Mouse (Mus musculus): Measurements from ENCODE around the gene Col18a1. TPM values are rescaled to one million over a fixed set of nuclear protein-coding genes. Genes with fewer than 3 reads are reported as not detected.

Col18a1 gene
- polyA plus RNA-seq, 1 experiment from 2014 or later, result 33.2 TPM

- Histone ChIP-seq H3K4me3 (ENCODE audit: low read depth, low read length) (no peak overlapping the region), H3K4me2 (replicated peaks; ENCODE audit: low read depth, low read length) (no peak overlapping the region), H3K9ac (replicated peaks; ENCODE audit: low read depth) (no peak overlapping the region), H3K4me1 (ENCODE audit: insufficient read depth, low read depth, low read length) (no peaks in the 10 kb centered on the region), H3K27ac (ENCODE audit: low read length) (no peak overlapping the region), H3K27me3 (replicated peaks; ENCODE audit: insufficient read depth, low read length) (no peaks in the 10 kb centered on the region), H3K9me3 (ENCODE audit: low read length) (no peaks in the 10 kb centered on the region), H3K36me3 (ENCODE audit: insufficient read depth, low read length) (no peaks in the 10 kb centered on the region)
- TF ChIP-seq EP300 (IDR thresholded peaks at IDR 0.05) (no peak), CTCF (IDR thresholded peaks at IDR 0.05) (peak; percentile 33; the same call in 1 of the 2 replicates)
- ATAC-seq (no peak), DNase-seq (ENCODE audit: low spot score) (no peak)
- WGBS, result 38% methylated on average over 11 of the region's 11 CpGs
Measured at GRCm38 (mm10) chr10:77157245-77158019, 8.9 kb downstream of the Col18a1 start.

- Histone ChIP-seq H3K4me3 (ENCODE audit: low read depth, low read length) (no peak overlapping the region), H3K27ac (ENCODE audit: low read length) (no peak overlapping the region), H3K36me3 (ENCODE audit: insufficient read depth, low read length) (no peaks in the 10 kb centered on the region), H3K9ac (replicated peaks; ENCODE audit: low read depth) (no peak overlapping the region), H3K27me3 (replicated peaks; ENCODE audit: insufficient read depth, low read length) (no peaks in the 10 kb centered on the region), H3K4me1 (ENCODE audit: insufficient read depth, low read depth, low read length) (peaks cover 4% of the 10 kb centered on the region; the same call in 1 of the 2 replicates), H3K9me3 (ENCODE audit: low read length) (no peaks in the 10 kb centered on the region), H3K4me2 (replicated peaks; ENCODE audit: low read depth, low read length) (no peak overlapping the region)
- ATAC-seq, result peak; percentile 69
- DNase-seq (ENCODE audit: low spot score), result peak; percentile 55
- WGBS, result 42% methylated on average over 2 of the region's 2 CpGs
- TF ChIP-seq CTCF (IDR thresholded peaks at IDR 0.05), result no peak
- no peak for TF ChIP-seq EP300 (IDR thresholded peaks at IDR 0.05)
Measured at GRCm38 (mm10) chr10:77152178-77152621, 14.1 kb downstream of the Col18a1 start.

- Histone ChIP-seq H3K9me3 (ENCODE audit: low read length) (no peaks in the 10 kb centered on the region), H3K36me3 (ENCODE audit: insufficient read depth, low read length) (no peaks in the 10 kb centered on the region), H3K27ac (ENCODE audit: low read length) (no peak overlapping the region), H3K4me2 (replicated peaks; ENCODE audit: low read depth, low read length) (no peak overlapping the region), H3K4me3 (ENCODE audit: low read depth, low read length) (no peak overlapping the region), H3K4me1 (ENCODE audit: insufficient read depth, low read depth, low read length) (peaks cover 4% of the 10 kb centered on the region; the same call in 1 of the 2 replicates), H3K9ac (replicated peaks; ENCODE audit: low read depth) (no peak overlapping the region), H3K27me3 (replicated peaks; ENCODE audit: insufficient read depth, low read length) (no peaks in the 10 kb centered on the region)
- DNase-seq (ENCODE audit: low spot score) (no peak), ATAC-seq (peak; percentile 9; the same call in 1 of the 2 replicates)
- 50% methylated on average over 4 of the region's 4 CpGs for WGBS
- TF ChIP-seq EP300 (IDR thresholded peaks at IDR 0.05) (no peak), CTCF (IDR thresholded peaks at IDR 0.05) (0 out of 2 replicates have a peak, but pooled peaks have one; percentile 10)
Measured at GRCm38 (mm10) chr10:77151551-77152002, 14.8 kb downstream of the Col18a1 start.

- TF ChIP-seq EP300 (IDR thresholded peaks at IDR 0.05) (no peak), CTCF (IDR thresholded peaks at IDR 0.05) (no peak)
- no peaks in the 10 kb centered on the region for H3K36me3 ChIP-seq (ENCODE audit: insufficient read depth, low read length)
- H3K4me2 ChIP-seq (replicated peaks; ENCODE audit: low read depth, low read length), result no peak overlapping the region
- DNase-seq (ENCODE audit: low spot score) (no peak), ATAC-seq (no peak)
- no peaks in the 10 kb centered on the region for H3K9me3 ChIP-seq (ENCODE audit: low read length)
- H3K4me1 ChIP-seq (ENCODE audit: insufficient read depth, low read depth, low read length), result peaks cover 4% of the 10 kb centered on the region; the same call in 1 of the 2 replicates
- H3K4me3 ChIP-seq (ENCODE audit: low read depth, low read length), result no peak overlapping the region
- 12% methylated on average over 14 of the region's 14 CpGs for WGBS
- no peak overlapping the region for H3K27ac ChIP-seq (ENCODE audit: low read length)
- H3K27me3 ChIP-seq (replicated peaks; ENCODE audit: insufficient read depth, low read length), result no peaks in the 10 kb centered on the region
- H3K9ac ChIP-seq (replicated peaks; ENCODE audit: low read depth), result no peak overlapping the region
Measured at GRCm38 (mm10) chr10:77150947-77151521, 15.3 kb downstream of the Col18a1 start.

GRCm38 (mm10) chr10:77150016-77150415 lies 16.3 kb downstream of the Col18a1 start:
- Histone ChIP-seq H3K9me3 (ENCODE audit: low read length) (no peaks in the 10 kb centered on the region), H3K4me2 (replicated peaks; ENCODE audit: low read depth, low read length) (no peak overlapping the region), H3K27me3 (replicated peaks; ENCODE audit: insufficient read depth, low read length) (no peaks in the 10 kb centered on the region), H3K4me3 (ENCODE audit: low read depth, low read length) (no peak overlapping the region), H3K9ac (replicated peaks; ENCODE audit: low read depth) (no peak overlapping the region), H3K4me1 (ENCODE audit: insufficient read depth, low read depth, low read length) (peaks cover 4% of the 10 kb centered on the region; the same call in 1 of the 2 replicates), H3K36me3 (ENCODE audit: insufficient read depth, low read length) (no peaks in the 10 kb centered on the region), H3K27ac (ENCODE audit: low read length) (no peak overlapping the region)
- DNase-seq (ENCODE audit: low spot score) (peak; percentile 56), ATAC-seq (peak; percentile 40; the same call in 1 of the 2 replicates)
- TF ChIP-seq EP300 (IDR thresholded peaks at IDR 0.05) (no peak), CTCF (IDR thresholded peaks at IDR 0.05) (no peak)
- WGBS, result 23% methylated on average over 8 of the region's 8 CpGs

- H3K4me2 ChIP-seq (replicated peaks; ENCODE audit: low read depth, low read length), result no peak overlapping the region
- H3K27ac ChIP-seq (ENCODE audit: low read length), result no peak overlapping the region
- no peaks in the 10 kb centered on the region for H3K9me3 ChIP-seq (ENCODE audit: low read length)
- ATAC-seq, result no peak
- 84% methylated on average over 10 of the region's 10 CpGs for WGBS
- no peaks in the 10 kb centered on the region for H3K36me3 ChIP-seq (ENCODE audit: insufficient read depth, low read length)
- no peaks in the 10 kb centered on the region for H3K27me3 ChIP-seq (replicated peaks; ENCODE audit: insufficient read depth, low read length)
- no peak overlapping the region for H3K9ac ChIP-seq (replicated peaks; ENCODE audit: low read depth)
- no peak overlapping the region for H3K4me3 ChIP-seq (ENCODE audit: low read depth, low read length)
- DNase-seq (ENCODE audit: low spot score), result no peak
- no peak for TF ChIP-seq EP300 (IDR thresholded peaks at IDR 0.05)
- TF ChIP-seq CTCF (IDR thresholded peaks at IDR 0.05), result no peak
- peaks cover 4% of the 10 kb centered on the region; the same call in 1 of the 2 replicates for H3K4me1 ChIP-seq (ENCODE audit: insufficient read depth, low read depth, low read length)
Measured at GRCm38 (mm10) chr10:77147545-77147944, 18.8 kb downstream of the Col18a1 start.

All from lung, postnatal 0 days (tissue).